Mouse (Mus musculus): ENCODE measurements around the gene Mef2d. TPM values are rescaled to one million over a fixed set of nuclear protein-coding genes. Genes with fewer than 3 reads are reported as not detected.

Gene Mef2d
- polyA plus RNA-seq, 1 experiment from 2014 or later = 17.7 TPM

DNA sequence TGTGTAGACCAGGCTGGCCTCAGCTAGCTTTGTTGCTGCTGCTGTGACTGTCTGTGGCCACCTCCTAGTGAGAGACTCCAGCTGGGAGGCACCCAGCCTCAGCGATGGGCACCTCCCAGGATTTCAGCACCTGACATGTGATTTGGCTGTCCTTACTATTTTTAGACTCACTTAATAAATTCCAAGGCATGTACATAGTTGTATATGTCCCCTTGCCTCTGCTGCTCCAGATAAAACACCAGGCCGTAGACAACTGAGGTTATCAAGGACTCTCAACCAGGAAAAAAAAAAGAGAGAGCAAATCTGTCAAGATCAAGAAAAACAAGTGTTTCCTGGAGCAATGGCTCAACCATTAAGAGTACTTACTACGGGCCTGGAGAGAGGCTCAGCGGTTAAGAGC is 17.0 kb upstream of the Mef2d start:
- Histone ChIP-seq H3K4me2 (replicated peaks) (no peak overlapping the region), H3K27ac (no peak overlapping the region), H3K9me3 (replicated peaks) (no peaks in the 10 kb centered on the region), H3K9ac (no peak overlapping the region), H3K4me3 (no peak overlapping the region), H3K27me3 (no peaks in the 10 kb centered on the region), H3K36me3 (peaks cover 8% of the 10 kb centered on the region; the same call in 1 of the 2 replicates), H3K4me1 (no peaks in the 10 kb centered on the region)
- ATAC-seq (ENCODE audit: low FRiP score) = no peak
- 76% methylated on average over 4 of the region's 4 CpGs for WGBS

DNA sequence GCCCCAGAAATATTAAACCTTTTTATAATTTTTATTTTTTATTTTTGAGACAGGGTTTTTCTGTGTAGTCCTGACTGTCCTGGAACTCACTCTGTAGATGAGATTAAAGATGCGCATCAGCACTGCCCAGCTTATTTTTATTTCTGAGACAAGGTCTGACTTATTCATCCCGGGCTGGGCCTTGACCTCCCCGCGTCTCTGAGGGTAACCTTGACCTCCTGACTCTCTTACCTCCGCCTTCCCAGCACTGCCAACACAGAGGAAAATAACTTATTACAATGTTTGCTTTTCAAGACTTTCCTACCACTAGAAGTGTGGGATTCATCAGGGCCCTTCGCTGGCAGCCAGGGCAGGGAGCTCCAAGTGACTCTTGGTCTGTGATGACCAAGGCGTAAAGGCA is 16.0 kb upstream of the Mef2d start:
- H3K9me3 ChIP-seq (replicated peaks) = no peaks in the 10 kb centered on the region
- no peak overlapping the region for H3K4me3 ChIP-seq
- no peak overlapping the region for H3K27ac ChIP-seq
- ATAC-seq (ENCODE audit: low FRiP score) = no peak
- 84% methylated on average over 7 of the region's 7 CpGs for WGBS
- H3K36me3 ChIP-seq = no peaks in the 10 kb centered on the region
- no peak overlapping the region for H3K4me2 ChIP-seq (replicated peaks)
- H3K9ac ChIP-seq = no peak overlapping the region
- no peaks in the 10 kb centered on the region for H3K27me3 ChIP-seq
- H3K4me1 ChIP-seq = no peaks in the 10 kb centered on the region

DNA sequence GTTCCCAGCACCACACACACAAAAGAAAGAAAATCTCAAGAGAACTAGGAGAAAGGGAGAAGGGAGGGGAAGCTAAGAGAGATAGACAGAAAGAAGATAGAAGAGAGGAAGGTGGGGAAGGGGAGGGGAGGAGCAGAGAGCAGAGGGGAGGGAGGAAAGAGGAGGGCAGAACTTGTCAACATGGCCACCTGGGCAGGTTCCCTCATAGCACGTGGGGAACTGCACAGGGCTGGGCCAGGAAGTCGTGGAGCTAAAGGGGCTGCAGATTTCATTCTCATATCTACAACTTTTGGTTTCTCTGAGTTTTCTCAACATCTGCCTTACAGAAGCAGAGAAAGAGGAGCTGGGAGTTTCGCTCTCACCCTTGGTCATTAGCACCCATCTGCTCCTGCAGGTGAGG is 14.5 kb upstream of the Mef2d start:
- no peak overlapping the region for H3K4me2 ChIP-seq (replicated peaks)
- H3K27ac ChIP-seq = no peak overlapping the region
- H3K27me3 ChIP-seq = no peaks in the 10 kb centered on the region
- no peak overlapping the region for H3K9ac ChIP-seq
- H3K9me3 ChIP-seq (replicated peaks) = no peaks in the 10 kb centered on the region
- H3K36me3 ChIP-seq = no peaks in the 10 kb centered on the region
- H3K4me3 ChIP-seq = no peak overlapping the region
- no peaks in the 10 kb centered on the region for H3K4me1 ChIP-seq
- no peak for ATAC-seq (ENCODE audit: low FRiP score)
- WGBS = 83% methylated on average over 3 of the region's 3 CpGs

DNA sequence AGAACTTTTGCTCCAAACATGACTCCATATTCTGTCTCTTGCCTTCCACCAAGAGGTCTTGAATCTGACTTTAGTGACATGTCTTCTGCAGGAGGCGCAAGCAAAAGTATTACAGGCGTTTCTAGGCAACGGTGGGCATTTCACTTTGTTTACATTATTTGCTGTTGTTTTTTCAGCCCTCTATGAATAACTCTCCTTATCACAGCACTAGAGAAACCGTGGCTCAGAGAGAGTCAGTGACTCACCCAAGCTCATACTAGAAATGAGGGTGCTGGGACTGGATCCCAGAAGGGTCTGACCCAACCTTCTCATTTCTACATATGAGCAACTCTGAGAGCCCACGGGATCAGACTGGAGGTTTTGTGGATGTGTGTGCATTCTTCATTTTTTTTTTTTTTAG is 14.1 kb upstream of the Mef2d start:
- H3K36me3 ChIP-seq = no peaks in the 10 kb centered on the region
- H3K4me3 ChIP-seq = no peak overlapping the region
- H3K9me3 ChIP-seq (replicated peaks) = no peaks in the 10 kb centered on the region
- no peaks in the 10 kb centered on the region for H3K4me1 ChIP-seq
- 84% methylated on average over 5 of the region's 5 CpGs for WGBS
- ATAC-seq (ENCODE audit: low FRiP score) = no peak
- H3K27me3 ChIP-seq = no peaks in the 10 kb centered on the region
- no peak overlapping the region for H3K27ac ChIP-seq
- no peak overlapping the region for H3K4me2 ChIP-seq (replicated peaks)
- no peak overlapping the region for H3K9ac ChIP-seq

DNA sequence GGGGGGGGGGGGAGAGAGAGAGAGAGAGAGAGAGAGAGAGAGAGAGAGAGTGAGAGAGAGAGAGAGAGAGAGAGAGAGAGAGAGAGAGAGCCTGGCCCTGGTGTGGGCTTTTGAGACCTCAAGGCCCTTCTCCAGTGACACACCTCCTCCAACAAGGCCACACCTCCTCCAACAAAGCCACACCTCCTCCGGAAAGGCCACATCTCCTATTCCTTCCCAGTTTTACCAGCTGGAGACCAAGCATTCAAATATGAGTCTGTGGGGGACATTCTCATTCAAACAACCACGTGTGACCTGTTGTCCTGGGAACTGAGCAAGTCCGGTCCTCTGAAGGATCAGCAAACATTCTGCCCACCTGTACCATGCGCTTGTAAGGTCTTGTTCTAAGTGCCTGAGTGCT is 13.2 kb upstream of the Mef2d start:
- H3K36me3 ChIP-seq = no peaks in the 10 kb centered on the region
- H3K9me3 ChIP-seq (replicated peaks) = no peaks in the 10 kb centered on the region
- H3K4me1 ChIP-seq = 0 out of 2 replicates have a peak, but pooled peaks cover 4% of the 10 kb centered on the region
- no peaks in the 10 kb centered on the region for H3K27me3 ChIP-seq
- no peak for ATAC-seq (ENCODE audit: low FRiP score)
- H3K4me3 ChIP-seq = no peak overlapping the region
- no peak overlapping the region for H3K27ac ChIP-seq
- no peak overlapping the region for H3K9ac ChIP-seq
- no peak overlapping the region for H3K4me2 ChIP-seq (replicated peaks)
- WGBS = 52% methylated on average over 4 of the region's 4 CpGs

DNA sequence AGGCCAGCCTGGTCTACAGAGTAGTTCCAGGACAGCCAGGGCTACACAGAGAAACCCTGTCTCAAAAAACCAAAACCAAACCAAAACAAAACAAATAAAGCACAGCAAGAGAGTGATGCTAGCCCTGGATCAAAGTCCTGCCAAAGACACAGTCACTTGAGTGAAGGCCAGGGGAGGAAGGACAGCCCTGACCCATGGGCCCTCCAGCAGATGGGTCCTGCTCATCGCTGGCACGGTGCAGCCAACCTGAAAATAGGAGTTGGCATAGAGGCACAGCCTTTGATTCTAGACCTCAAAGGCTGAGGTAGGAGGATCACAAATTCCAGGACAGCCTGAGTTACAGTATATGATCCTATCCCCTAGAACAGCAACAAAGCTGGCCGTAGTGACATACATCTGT is 11.1 kb upstream of the Mef2d start:
- 0 out of 2 replicates have a peak, but pooled peaks cover 4% of the 10 kb centered on the region for H3K4me1 ChIP-seq
- no peaks in the 10 kb centered on the region for H3K27me3 ChIP-seq
- H3K4me2 ChIP-seq (replicated peaks) = no peak overlapping the region
- H3K9ac ChIP-seq = no peak overlapping the region
- no peaks in the 10 kb centered on the region for H3K36me3 ChIP-seq
- no peak for ATAC-seq (ENCODE audit: low FRiP score)
- no peaks in the 10 kb centered on the region for H3K9me3 ChIP-seq (replicated peaks)
- no peak overlapping the region for H3K27ac ChIP-seq
- 93% methylated on average over 3 of the region's 3 CpGs for WGBS
- H3K4me3 ChIP-seq = no peak overlapping the region

DNA sequence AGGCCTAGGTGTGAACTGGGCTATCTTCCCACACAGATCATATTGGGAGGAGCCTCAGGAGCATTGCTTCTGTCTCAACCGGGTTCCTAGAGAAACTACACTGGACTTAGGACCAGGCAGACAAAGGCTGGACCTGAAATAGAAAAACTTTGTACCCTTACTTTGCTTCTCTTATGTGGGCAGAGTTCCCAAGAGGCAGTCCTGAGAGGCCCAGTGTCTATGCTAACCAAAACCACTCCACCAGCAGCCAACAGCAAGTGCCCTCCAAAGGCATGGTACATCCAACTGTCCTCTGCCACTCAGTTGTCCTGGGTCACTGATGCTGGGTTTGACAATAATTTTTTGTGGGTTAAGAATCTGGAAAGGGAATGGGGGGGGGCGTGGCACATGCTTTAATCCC is 9.7 kb upstream of the Mef2d start:
- 73% methylated on average over 2 of the region's 2 CpGs for WGBS

DNA sequence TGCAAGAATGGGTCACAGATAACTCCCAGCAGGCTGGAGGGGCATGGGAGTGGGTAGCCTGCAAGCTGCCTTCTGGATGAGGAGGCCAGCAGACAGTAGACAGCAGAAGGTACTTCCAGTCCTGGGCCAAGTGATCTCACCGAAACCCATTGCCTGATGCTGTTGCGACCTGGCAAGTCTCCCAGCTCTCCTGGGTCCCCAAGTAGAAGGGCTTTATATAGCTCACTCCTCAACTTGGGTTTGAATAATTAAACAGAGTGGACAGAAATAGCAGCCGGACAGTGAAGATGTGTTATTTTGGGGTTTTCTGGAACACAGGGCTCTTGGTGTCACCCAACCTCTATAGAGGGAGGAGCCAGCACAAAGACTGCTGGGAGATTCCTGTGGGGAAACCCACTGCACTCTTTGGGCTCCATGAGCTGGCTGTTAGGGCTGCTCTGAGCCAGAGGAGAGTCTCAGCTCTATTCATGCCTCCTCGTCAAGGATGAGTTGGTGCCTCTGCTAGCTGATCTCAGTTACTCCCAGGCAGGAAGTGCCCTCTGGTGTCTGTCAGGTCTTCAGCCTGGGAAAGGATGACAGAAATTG is 8.9 kb upstream of the Mef2d start:
- H3K4me2 ChIP-seq (replicated peaks) = no peak overlapping the region
- no peak overlapping the region for H3K9ac ChIP-seq
- H3K27ac ChIP-seq = no peak overlapping the region
- H3K36me3 ChIP-seq = no peaks in the 10 kb centered on the region
- WGBS = 71% methylated on average over 4 of the region's 4 CpGs
- H3K4me1 ChIP-seq = 0 out of 2 replicates have a peak, but pooled peaks cover 7% of the 10 kb centered on the region
- no peaks in the 10 kb centered on the region for H3K27me3 ChIP-seq
- no peak overlapping the region for H3K4me3 ChIP-seq
- no peaks in the 10 kb centered on the region for H3K9me3 ChIP-seq (replicated peaks)
- no peak for ATAC-seq (ENCODE audit: low FRiP score)

More for the DNA sequence above, 9.7 kb upstream of the Mef2d start:
- Histone ChIP-seq H3K9ac (no peak overlapping the region), H3K4me1 (0 out of 2 replicates have a peak, but pooled peaks cover 4% of the 10 kb centered on the region), H3K27ac (no peak overlapping the region), H3K4me3 (no peak overlapping the region), H3K9me3 (replicated peaks) (no peaks in the 10 kb centered on the region), H3K36me3 (no peaks in the 10 kb centered on the region), H3K4me2 (replicated peaks) (no peak overlapping the region), H3K27me3 (no peaks in the 10 kb centered on the region)
- ATAC-seq (ENCODE audit: low FRiP score) = no peak

DNA sequence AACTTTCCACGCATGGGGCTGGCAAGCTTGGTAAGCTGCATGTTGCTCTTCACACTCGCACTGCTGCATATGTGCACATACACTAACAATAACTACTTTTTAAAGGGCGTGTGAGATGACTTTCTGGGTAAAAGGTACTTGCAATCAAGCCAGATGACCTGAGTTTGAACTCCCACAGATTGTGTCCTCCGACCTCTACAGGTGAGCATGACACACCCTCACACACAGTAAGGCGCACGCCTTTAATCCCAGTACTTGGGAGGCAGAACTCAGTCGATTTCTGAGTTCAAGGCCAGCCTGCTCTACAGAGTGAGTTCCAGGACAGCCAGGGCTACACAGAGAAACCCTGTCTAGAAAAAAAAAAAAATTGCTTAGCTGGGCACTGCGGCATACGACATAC is 5.8 kb upstream of the Mef2d start:
- Histone ChIP-seq H3K27ac (no peak overlapping the region), H3K4me1 (peaks cover 21% of the 10 kb centered on the region), H3K36me3 (no peaks in the 10 kb centered on the region), H3K4me3 (no peak overlapping the region), H3K27me3 (peaks cover 22% of the 10 kb centered on the region), H3K9ac (no peak overlapping the region), H3K9me3 (replicated peaks) (no peaks in the 10 kb centered on the region), H3K4me2 (replicated peaks) (no peak overlapping the region)
- 92% methylated on average over 9 of the region's 9 CpGs for WGBS
- no peak for ATAC-seq (ENCODE audit: low FRiP score)

DNA sequence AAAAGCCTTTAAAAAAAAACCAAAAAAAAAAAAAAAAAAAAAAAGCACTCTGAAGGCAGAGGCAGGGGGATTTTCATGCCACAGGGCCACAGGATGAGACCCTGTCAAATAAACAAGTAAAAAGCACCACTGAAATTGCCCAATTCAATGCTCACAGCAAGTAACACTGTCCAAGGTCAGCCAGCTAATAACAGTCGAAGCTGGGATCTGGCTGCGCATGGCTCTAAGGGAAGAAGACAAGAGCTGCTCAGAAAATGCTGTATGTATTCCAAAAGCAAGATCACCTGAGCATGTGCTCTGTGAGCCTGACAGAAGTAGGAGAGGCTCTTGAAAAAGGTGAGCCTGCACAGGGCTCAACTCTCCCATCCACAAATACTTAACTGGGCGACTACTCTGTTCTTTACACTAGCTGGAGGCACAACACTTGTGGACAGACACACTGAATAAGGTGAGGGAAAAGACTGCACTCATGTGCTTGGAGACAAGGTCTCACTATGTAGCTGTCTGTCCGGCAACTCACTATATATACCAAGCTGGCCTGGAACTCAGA is 5.2 kb upstream of the Mef2d start:
- peaks cover 24% of the 10 kb centered on the region for H3K4me1 ChIP-seq
- no peak overlapping the region for H3K4me3 ChIP-seq
- no peak overlapping the region for H3K4me2 ChIP-seq (replicated peaks)
- H3K27ac ChIP-seq = no peak overlapping the region
- peaks cover 23% of the 10 kb centered on the region for H3K27me3 ChIP-seq
- ATAC-seq (ENCODE audit: low FRiP score) = no peak
- no peaks in the 10 kb centered on the region for H3K36me3 ChIP-seq
- no peaks in the 10 kb centered on the region for H3K9me3 ChIP-seq (replicated peaks)
- WGBS = 81% methylated on average over 4 of the region's 4 CpGs
- H3K9ac ChIP-seq = no peak overlapping the region

DNA sequence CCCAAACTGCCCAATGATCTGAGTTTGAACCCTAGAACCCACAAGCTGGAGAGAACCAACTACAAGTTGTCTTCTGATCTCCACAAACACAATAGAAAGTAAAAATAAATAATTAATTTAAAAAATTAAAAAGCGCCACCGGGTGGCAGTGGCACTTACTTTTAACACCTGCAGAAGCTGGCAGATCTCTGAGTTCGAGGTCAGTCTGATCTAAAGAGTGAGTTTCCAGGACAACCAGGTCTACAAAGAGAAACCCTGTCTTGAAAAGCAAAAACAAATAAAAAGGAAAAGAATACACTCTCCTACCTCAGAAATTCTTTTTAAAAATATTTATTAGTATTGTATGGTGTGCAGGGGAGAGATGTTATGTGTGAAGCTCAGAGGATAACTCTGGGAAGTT is 4.4 kb upstream of the Mef2d start:
- Histone ChIP-seq H3K4me2 (replicated peaks) (peak overlapping the region; percentile 93), H3K36me3 (no peaks in the 10 kb centered on the region), H3K27ac (peak overlapping the region; percentile 72), H3K4me1 (peaks cover 24% of the 10 kb centered on the region), H3K9ac (peak overlapping the region; percentile 37; the same call in 1 of the 2 replicates), H3K9me3 (replicated peaks) (no peaks in the 10 kb centered on the region), H3K4me3 (peak overlapping the region; percentile 50), H3K27me3 (peaks cover 23% of the 10 kb centered on the region)
- ATAC-seq (ENCODE audit: low FRiP score) = no peak
- WGBS = 13% methylated on average over 3 of the region's 3 CpGs

DNA sequence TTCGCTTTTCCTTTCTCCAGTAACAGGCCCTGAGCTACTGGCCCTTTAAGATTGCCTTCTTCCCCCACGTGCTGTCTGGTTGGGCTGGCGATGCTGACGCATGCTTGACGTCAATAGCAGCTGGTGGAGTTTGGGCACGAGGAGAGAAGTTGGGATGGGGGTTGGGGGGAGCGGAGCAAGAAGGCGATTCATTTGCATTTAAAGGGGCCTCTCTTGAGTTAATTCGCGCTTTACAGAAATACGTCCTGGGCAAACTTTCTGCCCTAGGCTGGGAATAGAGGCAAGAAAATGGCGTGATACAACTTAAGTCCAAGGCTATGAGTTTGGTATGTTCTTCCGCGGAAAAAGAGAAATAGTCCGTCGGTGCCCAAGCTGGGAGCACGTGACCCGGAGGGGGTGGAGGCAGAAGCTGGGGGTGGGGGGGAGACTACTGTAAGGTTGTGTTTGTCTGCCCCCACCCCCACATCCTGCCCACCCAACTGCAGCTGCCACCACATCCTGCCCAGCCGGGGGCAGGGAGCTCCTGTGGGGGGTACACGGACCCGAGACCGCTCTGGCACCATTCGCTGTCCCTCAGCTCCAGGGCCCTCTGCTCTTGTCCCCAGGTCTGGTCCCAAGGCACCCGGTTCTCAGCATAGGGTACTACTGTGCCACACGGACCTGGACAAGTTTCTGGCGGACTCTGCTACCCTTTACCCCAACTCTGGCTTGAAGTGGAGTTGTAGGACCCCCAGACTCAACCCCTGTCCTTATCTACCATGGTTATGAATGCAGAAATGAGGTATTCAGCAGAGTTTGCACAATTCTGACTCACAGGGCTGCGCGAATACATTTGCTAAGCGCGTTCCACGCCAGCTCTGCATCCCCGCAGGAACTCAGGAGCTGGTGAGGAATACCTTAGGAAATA is 3.6 kb upstream of the Mef2d start:
- under 1% methylated on average over 32 of the region's 32 CpGs for WGBS
- Histone ChIP-seq H3K36me3 (no peaks in the 10 kb centered on the region), H3K4me1 (peaks cover 28% of the 10 kb centered on the region)

More for the DNA sequence above, 3.6 kb upstream of the Mef2d start:
- Histone ChIP-seq H3K9ac (peak overlapping the region; percentile 59), H3K27me3 (peaks cover 23% of the 10 kb centered on the region), H3K9me3 (replicated peaks) (no peaks in the 10 kb centered on the region), H3K4me2 (replicated peaks) (peak overlapping the region; percentile 93), H3K27ac (peak overlapping the region; percentile 72), H3K4me3 (peak overlapping the region; percentile 50)
- ATAC-seq (ENCODE audit: low FRiP score) = peak; percentile 65

All from hindbrain, embryonic 12.5 days (tissue).